1 mouse cellular context compared by ENCODE assay signal in the genomic region with DNA sequence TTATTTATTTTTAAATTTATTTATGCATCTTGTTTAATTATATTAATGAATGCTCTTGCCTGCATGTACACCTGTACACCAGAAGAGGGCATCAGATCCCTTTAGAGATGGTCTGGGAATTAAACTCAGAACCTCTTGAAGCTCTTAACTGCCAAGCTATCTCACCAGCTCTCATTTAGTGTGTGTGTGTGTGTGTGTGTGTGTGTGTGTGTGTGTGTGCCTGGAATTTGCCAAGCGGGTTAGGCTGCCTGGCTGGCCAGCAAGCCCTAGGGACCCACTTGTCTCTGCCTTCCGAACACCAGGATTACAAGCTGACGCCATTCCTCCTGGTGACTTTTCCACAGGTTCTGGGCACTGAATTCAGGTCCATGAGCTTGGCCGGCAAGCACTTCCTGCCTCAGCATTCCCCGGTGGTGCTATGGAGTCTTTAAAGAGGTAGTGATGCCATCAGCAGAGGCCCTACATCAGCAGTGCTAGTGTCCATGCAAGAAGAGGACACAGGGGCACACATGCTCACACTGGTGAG.
A peak's percentile ranks its signal among the peaks of the same experiment; 100 is the strongest.
TF ChIP-seq lines count a peak whose summit lies in the region.

No protein-coding gene starts in this region.

TF ChIP-seq in MEL, 35 proteins besides CTCF, POLR2A, EP300 and RAD21 (continued from another document):
- TF ChIP-seq MXI1 (IDR thresholded peaks at IDR 0.05; ENCODE audit: low read depth, low read length) (peak; percentile 47), MYC (IDR thresholded peaks at IDR 0.05; ENCODE audit: low read depth, low read length) (no peak; the same call in 1 of the 2 replicates), NRF1 (IDR thresholded peaks at IDR 0.05; ENCODE audit: insufficient read depth, low read depth, low read length, poor library complexity, severe bottlenecking) (no peak), ELF1 (IDR thresholded peaks at IDR 0.05; ENCODE audit: low read depth, low read length) (peak; percentile 39; the same call in 1 of the 2 replicates), ZKSCAN1 (IDR thresholded peaks at IDR 0.05; ENCODE audit: low read depth, low read length) (no peak), GABPA (IDR thresholded peaks at IDR 0.05; ENCODE audit: low read depth, low read length) (0 out of 2 replicates have a peak, but pooled peaks have one; percentile 19), TCF12 (IDR thresholded peaks at IDR 0.05; ENCODE audit: low read depth, low read length) (peak; percentile 36; the same call in 1 of the 2 replicates), ZNF384 (IDR thresholded peaks at IDR 0.05; ENCODE audit: low read depth, low read length) (no peak), POLR2AphosphoS5 (IDR thresholded peaks at IDR 0.05; ENCODE audit: borderline replicate concordance, low read depth, low read length) (no peak), CHD1 (IDR thresholded peaks at IDR 0.05; ENCODE audit: low read depth, low read length) (no peak), KAT2A (conservative IDR thresholded peaks at IDR 0.05; ENCODE audit: low read depth, low read length) (no peak), ETS1 (IDR thresholded peaks at IDR 0.05; ENCODE audit: low read depth, low read length) (peak; percentile 28; the same call in 1 of the 2 replicates), BHLHE40 (IDR thresholded peaks at IDR 0.05; ENCODE audit: borderline replicate concordance, low read depth, low read length) (no peak), HCFC1 (IDR thresholded peaks at IDR 0.05; ENCODE audit: low read depth, low read length) (peak; percentile 29; the same call in 1 of the 2 replicates), POLR2AphosphoS2 (IDR thresholded peaks at IDR 0.05; ENCODE audit: low read length) (no peak), SIN3A (IDR thresholded peaks at IDR 0.05; ENCODE audit: low read length) (peak; percentile 59), UBTF (IDR thresholded peaks at IDR 0.05; ENCODE audit: borderline replicate concordance, insufficient read depth, low read depth, low read length) (no peak), USF1 (IDR thresholded peaks at IDR 0.05; ENCODE audit: low read depth, low read length) (no peak), GATA1 (IDR thresholded peaks at IDR 0.05; ENCODE audit: low read depth, low read length) (no peak), ZMIZ1 (IDR thresholded peaks at IDR 0.05; ENCODE audit: low read depth, low read length) (no peak)
